In genomic region chr10:58368791-58369706, GRCm38 (mm10) we compare ENCODE assay signal across 13 mouse cellular contexts. TPM values are rescaled to one million over a fixed set of nuclear protein-coding genes. Genes with fewer than 3 reads are reported as not detected.
A peak's percentile ranks its signal among the peaks of the same experiment; 100 is the strongest.
DNase-seq lines count a peak whose midpoint lies in the region; ATAC-seq and TF ChIP-seq lines count a peak whose summit lies in the region.
"Had no signal": no experiment of that assay in that cellular context is flagged by ENCODE, and none has a peak within 500 bp of the region (broad histone marks: within the 10 kb centered on the region; RNA-seq: fewer than 3 reads in every experiment).

No protein-coding gene starts in this region.

- no peaks in the 10 kb centered on the region for H3K27me3 ChIP-seq in heart, embryonic 11.5 days (ENCODE audit: control insufficient read depth, insufficient read depth, low read length)
- H3K27me3 ChIP-seq in liver, embryonic 11.5 days (replicated peaks; ENCODE audit: control insufficient read depth, insufficient read depth, low read length): no peaks in the 10 kb centered on the region
- H3K27me3 ChIP-seq in liver, embryonic 14.5 days (ENCODE audit: control insufficient read depth, insufficient read depth, low read length): no peaks in the 10 kb centered on the region
- H3K27me3 ChIP-seq: embryonic facial prominence, embryonic 13.5 days had no signal

- no peak overlapping the region for H3K4me2 ChIP-seq in heart, embryonic 11.5 days
- peak overlapping the region; percentile 55 for H3K4me2 ChIP-seq in liver, embryonic 11.5 days
- H3K4me2 ChIP-seq in liver, embryonic 14.5 days (ENCODE audit: low read depth): peak overlapping the region; percentile 54
- H3K4me2 ChIP-seq: embryonic facial prominence, embryonic 13.5 days had no signal

- no peaks in the 10 kb centered on the region for H3K36me3 ChIP-seq in heart, embryonic 11.5 days (ENCODE audit: control insufficient read depth, insufficient read depth, low read length)
- no peaks in the 10 kb centered on the region; the same call in 1 of the 2 replicates for H3K36me3 ChIP-seq in liver, embryonic 11.5 days (ENCODE audit: control insufficient read depth, insufficient read depth, low read length)
- H3K36me3 ChIP-seq in liver, embryonic 14.5 days (replicated peaks; ENCODE audit: control insufficient read depth, insufficient read depth, low read depth): no peaks in the 10 kb centered on the region; the same call in 1 of the 2 replicates
- H3K36me3 ChIP-seq: embryonic facial prominence, embryonic 13.5 days had no signal

- peaks cover 54% of the 10 kb centered on the region for H3K4me1 ChIP-seq in heart, embryonic 11.5 days (ENCODE audit: control insufficient read depth, insufficient read depth, low read length)
- peaks cover 60% of the 10 kb centered on the region for H3K4me1 ChIP-seq in liver, embryonic 11.5 days (replicated peaks; ENCODE audit: control insufficient read depth, insufficient read depth, low read length)
- peaks cover 7% of the 10 kb centered on the region for H3K4me1 ChIP-seq in bone marrow, adult 2 months (ENCODE audit: control insufficient read depth, insufficient read depth, low read length)
- peaks cover 64 to 67% of the 10 kb centered on the region in 2 experiments for H3K4me1 ChIP-seq in liver, embryonic 14.5 days (replicated peaks; ENCODE audit: control insufficient read depth in 2 of 2, insufficient read depth in 2 of 2, low read length in 1 of 2)

- WGBS in heart, embryonic 11.5 days (ENCODE audit: insufficient replicate concordance): 78% methylated on average over 7 of the region's 7 CpGs
- WGBS in liver, embryonic 11.5 days: 78% methylated on average over 7 of the region's 7 CpGs
- WGBS in bone marrow, adult 2 months: 69% methylated on average over 7 of the region's 7 CpGs
- 68% methylated on average over 7 of the region's 7 CpGs for WGBS in liver, embryonic 14.5 days (ENCODE audit: insufficient replicate concordance)

- TF ChIP-seq POLR2A in bone marrow, adult 2 months (IDR thresholded peaks at IDR 0.05; ENCODE audit: borderline replicate concordance, control insufficient read depth, low read depth, low read length): no peak

- TF ChIP-seq CTCF in bone marrow, adult 2 months (IDR thresholded peaks at IDR 0.05; ENCODE audit: control insufficient read depth, insufficient read depth, low read length): no peak
- no peak for TF ChIP-seq CTCF in liver, embryonic 14.5 days (IDR thresholded peaks at IDR 0.05; ENCODE audit: low read depth)

- H3K9me3 ChIP-seq in heart, embryonic 11.5 days (replicated peaks; ENCODE audit: control insufficient read depth, low read length): no peaks in the 10 kb centered on the region
- H3K9me3 ChIP-seq in liver, embryonic 11.5 days (ENCODE audit: control insufficient read depth, low read length): no peaks in the 10 kb centered on the region
- H3K9me3 ChIP-seq in liver, embryonic 14.5 days (ENCODE audit: control insufficient read depth, low read length): no peaks in the 10 kb centered on the region
- H3K9me3 ChIP-seq: embryonic facial prominence, embryonic 13.5 days had no signal

- H3K4me3 ChIP-seq in heart, embryonic 11.5 days (ENCODE audit: low read depth, low read length): no peak overlapping the region
- H3K4me3 ChIP-seq in liver, embryonic 11.5 days (ENCODE audit: low read depth, low read length): 0 out of 2 replicates have a peak overlapping the region, but pooled peaks have one; percentile 3
- no peak overlapping the region for H3K4me3 ChIP-seq in bone marrow, adult 2 months (replicated peaks; ENCODE audit: control insufficient read depth, low read depth, low read length)
- H3K4me3 ChIP-seq in liver, embryonic 14.5 days (ENCODE audit: insufficient read depth in 1 of 2, low read depth in 2 of 2, low read length in 2 of 2): no peak overlapping the region
- H3K4me3 ChIP-seq: embryonic facial prominence, embryonic 13.5 days had no signal

- DNase-seq in heart, postnatal 10 days: no peak
- DNase-seq in liver, embryonic 11.5 days (ENCODE audit: low spot score): no peak
- no peak for DNase-seq in liver
- no peak for DNase-seq in liver, embryonic 14.5 days (ENCODE audit: low read depth in 3 of 3, low spot score in 3 of 3)
- no peak for DNase-seq in urinary bladder, postnatal 10 days (ENCODE audit: low spot score)
- DNase-seq in left cerebral cortex, adult 9 months (ENCODE audit: low spot score in 2 of 2): no peak
- DNase-seq: adrenal gland, postnatal 10 days; cerebellum, adult 2 months; kidney, postnatal 10 days; lung, postnatal 36 days had no signal

- no peak for ATAC-seq in heart, embryonic 11.5 days (replicated peaks; ENCODE audit: insufficient number of reproducible peaks, low FRiP score, low TSS enrichment)
- ATAC-seq in liver, embryonic 11.5 days (replicated peaks; ENCODE audit: low FRiP score): 0 out of 2 replicates have a peak, but pooled peaks have one; percentile 23
- ATAC-seq in liver, embryonic 14.5 days (ENCODE audit: insufficient read depth): peak; percentile 29; the same call in 1 of the 2 replicates

- intact Hi-C loops in heart, postnatal 10 days (cut with DNase I): loop anchor here (10.0 kb wide), 1 partner anchor 46 kb away; no protein-coding TSS in a partner anchor

- TF ChIP-seq EP300 in liver, embryonic 14.5 days (IDR thresholded peaks at IDR 0.05; ENCODE audit: low read depth): no peak

- H3K27ac ChIP-seq in heart, embryonic 11.5 days (ENCODE audit: low read depth, low read length): peak overlapping the region; percentile 51; the same call in 1 of the 2 replicates
- H3K27ac ChIP-seq in liver, embryonic 11.5 days (ENCODE audit: low read depth, low read length): peak overlapping the region; percentile 87
- peak overlapping the region; percentile 47; the same call in 1 of the 2 replicates for H3K27ac ChIP-seq in bone marrow, adult 2 months (ENCODE audit: control insufficient read depth, insufficient read depth, low read depth, low read length, poor library complexity)
- peak overlapping the region; percentile 43 for H3K27ac ChIP-seq in liver, embryonic 14.5 days
- H3K27ac ChIP-seq: embryonic facial prominence, embryonic 13.5 days had no signal

- H3K9ac ChIP-seq in heart, embryonic 11.5 days (ENCODE audit: low read depth, low read length): no peak overlapping the region
- peak overlapping the region; percentile 40; the same call in 1 of the 2 replicates for H3K9ac ChIP-seq in liver, embryonic 11.5 days (ENCODE audit: low read depth, low read length)
- H3K9ac ChIP-seq in liver, embryonic 14.5 days (replicated peaks): peak overlapping the region; percentile 1
- H3K9ac ChIP-seq: embryonic facial prominence, embryonic 13.5 days had no signal

RNA-seq across cellular contexts. Expression of gene Lims1, which starts 45.8 kb away (rescaled TPM):
- polyA plus RNA-seq in heart, embryonic 11.5 days (2014; fragmentation: Nextera tagmentation; extraction: Ambion mirVana): 120 and 125 TPM in 2 replicates
- total RNA-seq in heart, postnatal 10 days (2021): 100 to 1,000 TPM; 211 to 240 TPM
- polyA plus RNA-seq in liver, embryonic 11.5 days (2014; fragmentation: Nextera tagmentation; extraction: Ambion mirVana): 110 and 131 TPM in 2 replicates
- 31.6 and 44.1 TPM in 2 replicates for polyA plus RNA-seq in bone marrow, adult 2 months (2011; ENCODE audit: insufficient read depth, insufficient read length, low replicate concordance, missing spikeins)
- polyA plus RNA-seq in liver, embryonic 14.5 days (2012; rRNA removed): 14.4 and 20.9 TPM in 2 replicates
- 69.0 and 77.5 TPM in 2 replicates for polyA plus RNA-seq in liver, embryonic 14.5 days (2014; fragmentation: Nextera tagmentation; extraction: Ambion mirVana)
